Mouse (Mus musculus): Measurements from ENCODE around the gene Ccdc141.

Ccdc141 gene

DNA sequence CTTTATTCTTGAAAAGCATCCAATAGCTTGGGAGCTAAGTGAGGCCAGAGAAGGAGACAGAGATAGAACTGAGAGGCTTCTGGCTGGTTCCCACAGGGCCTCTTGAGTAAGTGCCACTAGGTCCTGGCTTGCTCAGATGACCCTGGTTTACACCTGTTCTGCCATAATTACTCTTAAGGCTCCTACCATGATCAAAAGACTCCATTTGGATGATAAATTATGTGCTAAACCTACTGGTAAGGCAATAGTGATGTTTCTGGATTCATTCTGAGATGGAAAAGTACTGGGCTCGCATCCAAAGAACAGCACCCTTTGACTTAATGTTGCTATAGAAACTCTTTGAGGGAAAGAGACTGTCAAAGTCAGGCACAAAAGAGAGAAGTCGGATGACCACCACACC is 3.9 kb upstream of the Ccdc141 start:
- no peak for DNase-seq (ENCODE audit: low read depth)

GRCm38 (mm10) chr2:77173821-77174220 is 3.4 kb upstream of the Ccdc141 start:
- no peak for DNase-seq (ENCODE audit: low read depth)

- DNase-seq (ENCODE audit: low read depth), result no peak
These were observed 2.9 kb upstream of the Ccdc141 start for GRCm38 (mm10) chr2:77173366-77173765.

GRCm38 (mm10) chr2:77172241-77172671 is 1.8 kb upstream of the Ccdc141 start:
- DNase-seq (ENCODE audit: low read depth), result no peak

GRCm38 (mm10) chr2:77171444-77172240 is 1.2 kb upstream of the Ccdc141 start:
- no peak for DNase-seq (ENCODE audit: low read depth)

DNA sequence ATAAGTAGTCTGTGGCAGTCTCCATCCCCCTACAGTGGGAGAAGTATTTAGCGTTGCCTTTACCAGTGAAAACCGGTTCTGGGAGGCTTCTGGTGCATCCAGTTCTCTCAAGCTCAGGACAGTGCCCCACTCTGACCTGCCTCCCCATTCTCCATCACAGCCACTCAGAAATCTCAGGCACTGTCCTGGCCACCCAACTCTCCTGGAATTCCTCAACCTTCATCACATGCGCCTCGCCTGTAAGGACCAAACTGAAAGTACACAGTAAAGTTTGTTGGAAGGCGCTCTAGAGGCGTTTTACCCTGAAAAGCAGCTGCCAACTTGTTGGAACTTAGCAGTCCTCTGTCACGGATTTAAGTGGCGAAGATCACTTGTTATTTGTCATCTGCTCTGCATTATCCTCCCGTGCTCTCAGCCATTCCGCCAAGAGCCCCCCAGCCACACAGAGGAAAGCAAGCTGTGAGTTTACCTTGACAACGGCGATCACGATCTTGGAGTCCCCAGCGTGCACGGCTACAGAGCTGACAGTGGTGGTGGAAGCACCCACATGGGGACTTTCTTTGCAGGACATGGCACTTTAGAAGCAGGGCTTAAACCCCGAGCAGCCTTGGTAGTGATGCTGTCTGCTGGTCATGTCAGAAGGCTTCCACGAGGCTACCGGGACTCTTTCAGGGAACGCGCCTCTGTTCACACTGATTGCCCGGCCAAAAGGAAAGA is 362 bp downstream of the Ccdc141 start:
- DNase-seq (ENCODE audit: low read depth), result no peak

GRCm38 (mm10) chr2:77169218-77169617 is 1.2 kb downstream of the Ccdc141 start:
- DNase-seq (ENCODE audit: low read depth), result no peak

GRCm38 (mm10) chr2:77168781-77169180 is 1.7 kb downstream of the Ccdc141 start:
- DNase-seq (ENCODE audit: low read depth), result no peak

GRCm38 (mm10) chr2:77168081-77168685 is 2.3 kb downstream of the Ccdc141 start:
- no peak for DNase-seq (ENCODE audit: low read depth)

- no peak for DNase-seq (ENCODE audit: low read depth)
These were observed 4.1 kb downstream of the Ccdc141 start for GRCm38 (mm10) chr2:77166366-77166765.

GRCm38 (mm10) chr2:77164662-77165061 is 5.8 kb downstream of the Ccdc141 start:
- DNase-seq (ENCODE audit: low read depth), result no peak

DNA sequence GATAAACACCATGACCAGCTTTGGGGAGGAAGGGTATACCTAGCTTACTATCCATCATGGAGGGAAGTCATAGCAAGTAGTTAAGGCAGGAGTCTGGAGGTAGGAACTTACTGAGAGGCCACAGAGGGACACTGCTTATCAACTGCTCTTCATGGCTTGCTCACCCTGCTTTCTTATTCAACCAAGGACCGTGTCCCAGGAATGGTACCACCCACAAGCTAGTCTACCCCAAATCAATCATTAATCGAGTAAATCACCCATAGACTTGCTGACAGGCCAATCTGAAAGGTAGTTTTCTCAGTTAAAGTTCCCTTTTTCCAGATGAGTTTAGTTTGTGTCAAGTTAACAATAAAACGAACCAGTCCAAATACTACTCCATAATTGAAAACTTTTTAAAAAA is 7.1 kb downstream of the Ccdc141 start:
- DNase-seq (ENCODE audit: low read depth), result no peak

DNA sequence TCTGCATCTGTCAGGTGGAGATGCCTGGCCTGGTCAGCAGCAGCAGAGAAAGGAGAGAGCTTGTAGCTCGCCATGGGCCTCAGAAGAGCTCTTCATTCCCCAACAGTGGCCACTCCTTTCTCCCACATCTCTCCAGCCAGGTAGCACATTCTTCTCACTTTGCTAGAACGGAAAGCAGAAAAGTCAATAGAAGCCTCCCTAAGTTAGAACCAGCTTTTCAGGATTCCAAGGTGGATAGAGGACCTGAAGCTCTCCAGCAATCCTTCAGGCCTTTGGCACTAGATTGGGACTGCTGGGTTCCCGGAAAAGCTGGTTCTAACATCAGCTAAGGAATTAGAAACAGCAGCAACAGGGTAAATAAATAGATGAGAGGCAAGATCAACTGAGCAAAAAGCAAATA is 8.3 kb downstream of the Ccdc141 start:
- no peak for DNase-seq (ENCODE audit: low read depth)

DNA sequence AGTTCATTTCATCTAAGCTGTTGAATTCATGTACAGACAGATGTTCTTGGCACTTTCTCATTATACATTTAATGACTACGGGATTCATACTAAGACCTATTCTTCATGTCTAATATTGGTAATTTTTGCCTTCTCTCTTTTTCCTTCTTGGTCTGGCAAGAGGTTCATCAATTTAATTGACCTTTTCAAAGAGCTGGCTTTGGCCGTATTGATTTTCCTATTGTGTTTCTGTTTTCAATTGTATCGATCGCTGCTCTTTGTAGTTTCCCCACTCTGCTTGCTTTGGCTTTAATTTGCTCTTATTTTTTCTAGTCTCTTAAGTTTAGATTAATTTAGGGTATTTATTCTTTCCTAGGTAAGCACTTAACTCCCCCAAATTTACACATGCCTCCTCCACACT is 12.9 kb downstream of the Ccdc141 start:
- DNase-seq (ENCODE audit: low read depth), result no peak

- no peak for DNase-seq (ENCODE audit: low read depth)
These were observed 16.4 kb downstream of the Ccdc141 start for GRCm38 (mm10) chr2:77154080-77154479.

DNA sequence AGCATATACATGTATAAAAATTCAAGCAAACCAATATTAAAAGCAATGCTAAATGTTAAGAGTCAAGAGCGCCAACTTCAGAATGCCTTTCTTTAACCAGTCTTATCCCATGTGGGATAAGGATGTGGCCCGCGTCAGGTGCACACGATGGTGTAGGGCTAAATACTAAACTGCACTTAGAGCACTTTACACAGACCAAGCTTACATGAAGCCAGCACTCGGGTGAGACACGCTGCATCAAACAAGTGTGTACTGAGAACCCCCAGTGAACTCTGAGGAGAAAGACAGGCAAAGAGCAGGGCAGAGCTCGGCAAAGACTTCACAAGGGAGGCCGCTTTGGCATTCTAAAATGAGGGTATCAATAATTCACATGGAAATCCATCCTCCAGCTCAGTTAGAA is 19.2 kb downstream of the Ccdc141 start:
- DNase-seq (ENCODE audit: low read depth), result no peak

GRCm38 (mm10) chr2:77149576-77149975 is 20.9 kb downstream of the Ccdc141 start:
- DNase-seq (ENCODE audit: low read depth), result no peak

GRCm38 (mm10) chr2:77148215-77148614 is 22.2 kb downstream of the Ccdc141 start:
- DNase-seq (ENCODE audit: low read depth), result no peak

GRCm38 (mm10) chr2:77146968-77147367 is 23.5 kb downstream of the Ccdc141 start:
- no peak for DNase-seq (ENCODE audit: low read depth)

DNA sequence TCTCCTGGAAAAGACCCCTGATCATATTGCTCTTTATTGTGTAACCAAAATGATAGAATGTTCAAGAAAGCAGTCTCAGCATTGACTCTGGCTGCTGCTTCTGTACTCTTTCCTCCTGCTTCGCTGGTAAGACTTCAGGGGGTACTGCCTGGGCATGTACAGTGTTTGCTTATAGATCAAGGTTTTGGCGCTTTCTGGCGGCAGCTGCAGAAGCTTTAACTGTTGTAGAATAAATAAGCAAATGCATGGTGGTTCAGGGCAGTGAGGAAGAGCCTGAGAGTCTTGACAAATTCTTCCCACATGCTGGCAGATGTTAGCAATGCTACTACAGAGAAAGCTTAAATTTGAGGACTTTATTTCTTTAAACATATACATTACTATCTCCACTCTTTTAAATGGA is 24.1 kb downstream of the Ccdc141 start:
- no peak for DNase-seq (ENCODE audit: low read depth)

- DNase-seq (ENCODE audit: low read depth), result no peak
These were observed 26.9 kb downstream of the Ccdc141 start for GRCm38 (mm10) chr2:77143536-77143935.

GRCm38 (mm10) chr2:77138879-77139278 is 31.6 kb downstream of the Ccdc141 start:
- DNase-seq (ENCODE audit: low read depth), result no peak

DNA sequence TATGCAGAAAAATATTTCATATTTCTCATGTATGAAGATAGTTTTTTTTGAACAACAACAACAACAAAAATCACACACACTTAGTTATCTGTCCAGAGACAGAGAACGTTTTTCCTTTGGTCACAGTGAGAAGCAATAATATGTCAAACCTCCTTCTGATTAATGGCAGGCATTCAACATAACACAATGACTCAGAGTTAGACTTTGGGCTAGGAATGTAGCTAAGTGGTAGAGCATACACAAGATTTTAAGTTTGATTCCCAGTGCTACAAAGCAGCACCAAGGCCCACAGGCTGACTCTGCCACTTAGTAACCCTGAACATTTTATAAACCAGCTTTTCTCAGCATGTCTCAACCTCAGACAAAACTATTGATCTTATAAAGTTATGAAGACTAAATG is 35.5 kb downstream of the Ccdc141 start:
- DNase-seq (ENCODE audit: low read depth), result no peak
